Mouse (Mus musculus) heart, adult 2 months (tissue): ENCODE measurements around the gene Tns3. TPM values are rescaled to one million over a fixed set of nuclear protein-coding genes. Genes with fewer than 3 reads are reported as not detected.

Experiments
- DNase-seq, 2 experiments: peaks; one replicate each; pipeline ENCODE4 v3.0.0; 2021
- H3K27ac ChIP-seq: fragments of 200-600 bp; 2 replicates; pipeline ENCODE4 v1.8.1; 2022
- H3K27me3 ChIP-seq: fragments of 200-500 bp; 2 replicates; pipeline ENCODE4 v1.6.1; 2012; ENCODE audit warnings: mild to moderate bottlenecking, low read length, inconsistent platforms, mixed read lengths; ENCODE audit not compliant: control insufficient read depth, insufficient read depth
- H3K36me3 ChIP-seq: fragments of 200-500 bp; 2 replicates; pipeline ENCODE4 v1.6.1; 2012; ENCODE audit warnings: low read length, inconsistent platforms; ENCODE audit not compliant: control insufficient read depth, insufficient read depth
- H3K4me1 ChIP-seq: fragments of 200-500 bp; 2 replicates; pipeline ENCODE4 v1.6.1; 2011; ENCODE audit warnings: low read length; ENCODE audit not compliant: control insufficient read depth, insufficient read depth
- H3K4me3 ChIP-seq: fragments of 200-600 bp; 2 replicates; pipeline ENCODE4 v1.8.1; 2022
- H3K79me2 ChIP-seq: fragments of 200-500 bp; replicated peaks from 2 replicates; pipeline ENCODE4 v1.6.1; 2012; ENCODE audit warnings: mild to moderate bottlenecking, inconsistent platforms, low read length, moderate library complexity, mixed read lengths; ENCODE audit not compliant: control insufficient read depth, insufficient read depth
- H3K9ac ChIP-seq: fragments of 200-500 bp; 2 replicates; pipeline ENCODE4 v1.6.1; 2012; ENCODE audit warnings: low read depth, mild to moderate bottlenecking, control low read depth, inconsistent platforms, low read length, mixed read lengths
- CTCF ChIP-seq: fragments of 200-600 bp; IDR thresholded peaks from 2 replicates; pipeline ENCODE4 v1.8.1; 2022; ENCODE audit warnings: antibody characterized with exemption, mild to moderate bottlenecking, moderate library complexity
- EP300 ChIP-seq: fragments of 200-500 bp; IDR thresholded peaks from 2 replicates; pipeline ENCODE4 v1.6.1; 2011; ENCODE audit warnings: low read depth, low read length, control low read depth; ENCODE audit not compliant: insufficient read depth
- POLR2A ChIP-seq: fragments of 200-500 bp; IDR thresholded peaks from 2 replicates; pipeline ENCODE4 v1.6.1; 2011; ENCODE audit warnings: mild to moderate bottlenecking, low read depth, low read length, control low read depth; ENCODE audit not compliant: insufficient read depth
- WGBS: fragments of 180-500 bp; shearing (Covaris S2); methylation state at CpG from one replicate; pipeline ENCODE4 v1.1.7; 2018; 5-methylcytosine and 5-hydroxymethylcytosine counted together
- intact Hi-C: fragments of 180-260 bp; cut with DNase I; formaldehyde crosslinking; loops from one replicate; pipeline ENCODE4 v1.15.1; 2025
- polyA plus RNA-seq: library from polyadenylated mRNA; depleted of rRNA; stranded (reverse); fragments of >200 nt; gene quantifications from 2 replicates; pipeline ENCODE4 v1.2.3, GENCODE M21; 2012
- total RNA-seq, 2 experiments: library from RNA; stranded (reverse); gene quantifications; 2 replicates each; pipeline ENCODE4 v1.2.3; 2021

Gene Tns3
- total and polyA plus RNA-seq, 3 experiments = 14.8 to 23.9 (median 23.1) TPM

DNA sequence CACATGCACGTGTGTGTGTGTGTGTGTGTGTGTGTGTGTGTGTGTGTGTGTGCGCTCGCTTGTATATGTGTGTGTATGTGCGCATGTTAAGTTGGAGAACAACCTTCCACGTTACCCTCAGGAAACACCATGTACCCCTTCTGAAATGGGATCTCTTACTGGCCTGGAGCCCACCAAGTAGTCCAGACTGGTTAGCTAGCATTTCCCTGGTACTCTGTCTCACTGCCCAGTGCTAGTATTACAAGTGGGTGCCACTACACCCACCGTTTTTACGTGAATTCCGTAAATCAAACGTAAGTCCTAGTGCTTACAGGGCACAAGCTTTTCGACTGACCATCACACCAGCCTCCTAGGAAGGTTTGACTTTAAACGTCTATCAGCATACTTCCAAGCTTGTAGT lies 236.7 kb downstream of the Tns3 start:
- Histone ChIP-seq H3K9ac (no peak overlapping the region), H3K4me1 (peaks cover 2% of the 10 kb centered on the region; the same call in 1 of the 2 replicates), H3K36me3 (no peaks in the 10 kb centered on the region), H3K27ac (no peak overlapping the region), H3K4me3 (no peak overlapping the region), H3K79me2 (no peaks in the 10 kb centered on the region), H3K27me3 (no peaks in the 10 kb centered on the region)
- DNase-seq = no peak
- TF ChIP-seq POLR2A (no peak), CTCF (no peak), EP300 (no peak)
- intact Hi-C loops = loop anchor here (10.0 kb wide), 1 partner anchor 707 kb away; no protein-coding TSS in a partner anchor
- 86% methylated on average over 11 of the region's 11 CpGs for WGBS

GRCm38 (mm10) chr11:8425226-8425570 lies 239.1 kb downstream of the Tns3 start:
- H3K27ac ChIP-seq = no peak overlapping the region
- no peaks in the 10 kb centered on the region for H3K79me2 ChIP-seq
- no peaks in the 10 kb centered on the region for H3K27me3 ChIP-seq
- no peak overlapping the region for H3K9ac ChIP-seq
- H3K4me1 ChIP-seq = peaks cover 2% of the 10 kb centered on the region; the same call in 1 of the 2 replicates
- no peak for TF ChIP-seq POLR2A
- no peak for TF ChIP-seq CTCF
- TF ChIP-seq EP300 = no peak
- intact Hi-C loops = loop anchor here (2.0 to 10.0 kb wide), 2 partner anchors 436 to 710 kb away; no protein-coding TSS in a partner anchor
- no peak overlapping the region for H3K4me3 ChIP-seq
- DNase-seq = no peak
- 87% methylated on average over 5 of the region's 5 CpGs for WGBS
- H3K36me3 ChIP-seq = no peaks in the 10 kb centered on the region

- Histone ChIP-seq H3K79me2 (no peaks in the 10 kb centered on the region), H3K4me1 (peaks cover 2% of the 10 kb centered on the region; the same call in 1 of the 2 replicates), H3K9ac (no peak overlapping the region), H3K27ac (no peak overlapping the region), H3K4me3 (peak overlapping the region; percentile 15; the same call in 1 of the 2 replicates), H3K36me3 (no peaks in the 10 kb centered on the region), H3K27me3 (no peaks in the 10 kb centered on the region)
- 27% methylated on average over 13 of the region's 13 CpGs for WGBS
- TF ChIP-seq POLR2A = no peak
- TF ChIP-seq CTCF = peak; percentile 98
- TF ChIP-seq EP300 = peak; percentile 86; the same call in 1 of the 2 replicates
- DNase-seq = peak; percentile 70 to 71
- intact Hi-C loops = loop anchor here (1.0 to 10.0 kb wide), 4 partner anchors 99 to 710 kb away; no protein-coding TSS in a partner anchor
Measured at GRCm38 (mm10) chr11:8424342-8425225, 239.8 kb downstream of the Tns3 start.

- no peak overlapping the region for H3K27ac ChIP-seq
- no peaks in the 10 kb centered on the region for H3K4me1 ChIP-seq
- no peak overlapping the region for H3K4me3 ChIP-seq
- no peaks in the 10 kb centered on the region for H3K79me2 ChIP-seq
- DNase-seq = peak; percentile 45 to 75
- TF ChIP-seq POLR2A (no peak), EP300 (0 out of 2 replicates have a peak, but pooled peaks have one; percentile 24)
- intact Hi-C loops = loop anchor here (5.0 kb wide), 1 partner anchor 98 kb away; no protein-coding TSS in a partner anchor
- H3K27me3 ChIP-seq = no peaks in the 10 kb centered on the region; the same call in 1 of the 2 replicates
- H3K36me3 ChIP-seq = no peaks in the 10 kb centered on the region
- 29% methylated on average over 18 of the region's 18 CpGs for WGBS
- no peak overlapping the region for H3K9ac ChIP-seq
Measured at GRCm38 (mm10) chr11:8405225-8405899, 259.0 kb downstream of the Tns3 start.

GRCm38 (mm10) chr11:8401328-8401727 lies 263.0 kb downstream of the Tns3 start:
- WGBS = 71% methylated on average over 7 of the region's 7 CpGs
- H3K27me3 ChIP-seq = no peaks in the 10 kb centered on the region; the same call in 1 of the 2 replicates
- no peak for TF ChIP-seq POLR2A
- TF ChIP-seq CTCF = no peak
- no peak for TF ChIP-seq EP300
- DNase-seq = no peak
- intact Hi-C loops = no loop called here
- no peaks in the 10 kb centered on the region for H3K79me2 ChIP-seq
- H3K4me1 ChIP-seq = no peaks in the 10 kb centered on the region
- no peak overlapping the region for H3K27ac ChIP-seq
- no peaks in the 10 kb centered on the region for H3K36me3 ChIP-seq
- H3K9ac ChIP-seq = no peak overlapping the region
- H3K4me3 ChIP-seq = no peak overlapping the region
